Mouse (Mus musculus) lung, adult 2 months (tissue): ENCODE data around the gene Cd24a.

Experiments used
- CTCF ChIP-seq: fragments of 200-500 bp; IDR thresholded peaks from 2 replicates; pipeline ENCODE4 v1.5.1; 2011; ENCODE audit warnings: mild to moderate bottlenecking, low read length, control low read depth; ENCODE audit not compliant: insufficient read depth
- POLR2A ChIP-seq: fragments of 200-500 bp; IDR thresholded peaks from 2 replicates; pipeline ENCODE4 v1.6.1; 2011; ENCODE audit warnings: low read depth, mild to moderate bottlenecking, control low read depth, low read length, borderline replicate concordance; ENCODE audit errors: extremely low read depth

GRCm38 (mm10) chr10:43577299-43577996 lies 636 bp upstream of the Cd24a start:
- TF ChIP-seq CTCF, result no peak
- no peak for TF ChIP-seq POLR2A
